Mouse (Mus musculus) liver, embryonic 14.5 days (tissue): ENCODE measurements at regions not wholly inside any gene's neighbourhood (a gene's known extent, or its start where the extent isn't known, plus 50 kb on each side); places are given as distances from the start of the nearest gene placed in this dataset.

Experiments used
- ATAC-seq: fragments of 200-750 bp; cut with Nextera tagmentation; 2 replicates; pipeline ENCODE4 v1.8.0; 2017; ENCODE audit warnings: moderate number of reproducible peaks, mild to moderate bottlenecking, moderate library complexity; ENCODE audit not compliant: insufficient read depth
- DNase-seq, 3 experiments: peaks; one replicate each; pipeline ENCODE4 v3.0.0-alpha.2; 2012 to 2013; ENCODE audit warnings: low read depth in 3 of 3, low spot score in 3 of 3
- H3K27ac ChIP-seq: fragments of 300-500 bp; sonication (generic); 2 replicates; pipeline ENCODE4 v1.5.1; 2014; ENCODE audit warnings: moderate library complexity, mild to moderate bottlenecking, control low read depth, inconsistent platforms
- H3K27me3 ChIP-seq: fragments of 300-500 bp; sonication (generic); 2 replicates; pipeline ENCODE4 v1.6.1; 2014; ENCODE audit warnings: mild to moderate bottlenecking, low read length, moderate library complexity; ENCODE audit not compliant: control insufficient read depth, insufficient read depth
- H3K36me3 ChIP-seq: fragments of 300-500 bp; sonication (generic); replicated peaks from 2 replicates; pipeline ENCODE4 v1.6.1; 2014; ENCODE audit warnings: low read depth; ENCODE audit not compliant: control insufficient read depth, insufficient read depth
- H3K4me1 ChIP-seq, 2 experiments: fragments of 200-500 bp in 1 of 2; fragments of 300-500 bp in 1 of 2; sonication (generic) in 1 of 2; replicated peaks; 2 replicates each; pipeline ENCODE4 v1.6.1; 2012 to 2014; ENCODE audit warnings: antibody characterized with exemption in 1 of 2, inconsistent platforms in 1 of 2, low read length in 1 of 2; ENCODE audit not compliant: control insufficient read depth in 2 of 2, insufficient read depth in 2 of 2
- H3K4me2 ChIP-seq: fragments of 300-500 bp; sonication (generic); 2 replicates; pipeline ENCODE4 v1.6.1; 2014; ENCODE audit warnings: low read depth, mild to moderate bottlenecking, control low read depth, moderate library complexity
- H3K4me3 ChIP-seq, 2 experiments: fragments of 200-500 bp in 1 of 2; fragments of 300-500 bp in 1 of 2; sonication (generic) in 1 of 2; 2 replicates each; pipeline ENCODE4 v1.5.1; 2012 to 2014; ENCODE audit warnings: low read depth in 2 of 2, low read length in 2 of 2, mild to moderate bottlenecking in 2 of 2, control low read depth in 1 of 2, inconsistent platforms in 1 of 2, moderate library complexity in 1 of 2; ENCODE audit not compliant: insufficient read depth in 1 of 2
- H3K9ac ChIP-seq: fragments of 300-500 bp; sonication (generic); replicated peaks from 2 replicates; pipeline ENCODE4 v1.6.1; 2014; ENCODE audit warnings: mild to moderate bottlenecking, control low read depth, moderate library complexity
- H3K9me3 ChIP-seq: fragments of 300-500 bp; sonication (generic); 2 replicates; pipeline ENCODE4 v1.6.1; 2016; ENCODE audit warnings: low read length, mixed read lengths; ENCODE audit not compliant: control insufficient read depth
- CTCF ChIP-seq: IDR thresholded peaks from 2 replicates; pipeline ENCODE4 v1.5.1; 2016; ENCODE audit warnings: antibody characterized with exemption, low read depth, control low read depth
- EP300 ChIP-seq: IDR thresholded peaks from 2 replicates; pipeline ENCODE4 v1.6.1; 2016; ENCODE audit warnings: antibody characterized with exemption, low read depth
- WGBS: fragments of 180-500 bp; shearing (Covaris S2); extraction: QIAGEN DNeasy Blood & Tissue Kit; methylation state at CpG from one replicate; pipeline ENCODE4 v1.1.7; 2014; ENCODE audit not compliant: insufficient replicate concordance; 5-methylcytosine and 5-hydroxymethylcytosine counted together

DNA sequence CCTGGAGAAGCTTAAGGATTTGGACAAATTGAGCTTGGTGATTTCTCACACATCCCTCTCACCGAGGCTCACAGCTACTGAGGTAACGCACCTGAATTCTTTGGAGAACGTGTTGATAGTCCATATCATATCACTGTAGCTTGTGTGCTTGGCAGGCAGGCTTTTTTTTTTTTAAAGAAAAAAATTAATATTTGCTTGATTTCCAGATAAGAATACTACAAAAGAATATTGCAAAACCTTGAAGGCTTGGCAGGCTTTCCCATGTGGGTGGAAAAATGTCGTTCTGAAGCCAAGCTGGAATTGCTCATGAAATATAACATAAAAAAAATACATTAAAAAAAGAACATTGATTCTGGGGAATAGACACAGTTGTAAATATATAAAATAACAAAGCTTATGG is 131.8 kb downstream of the Klf5 start:
- TF ChIP-seq CTCF (no peak), EP300 (no peak)
- no peak overlapping the region for H3K9ac ChIP-seq
- no peak for ATAC-seq
- no peak overlapping the region for H3K27ac ChIP-seq
- no peak for DNase-seq
- no peaks in the 10 kb centered on the region for H3K9me3 ChIP-seq
- no peaks in the 10 kb centered on the region for H3K36me3 ChIP-seq
- H3K4me3 ChIP-seq = no peak overlapping the region
- 77% methylated on average over 4 of the region's 4 CpGs for WGBS
- H3K4me2 ChIP-seq = no peak overlapping the region
- H3K4me1 ChIP-seq = no peaks in the 10 kb centered on the region
- H3K27me3 ChIP-seq = no peaks in the 10 kb centered on the region

DNA sequence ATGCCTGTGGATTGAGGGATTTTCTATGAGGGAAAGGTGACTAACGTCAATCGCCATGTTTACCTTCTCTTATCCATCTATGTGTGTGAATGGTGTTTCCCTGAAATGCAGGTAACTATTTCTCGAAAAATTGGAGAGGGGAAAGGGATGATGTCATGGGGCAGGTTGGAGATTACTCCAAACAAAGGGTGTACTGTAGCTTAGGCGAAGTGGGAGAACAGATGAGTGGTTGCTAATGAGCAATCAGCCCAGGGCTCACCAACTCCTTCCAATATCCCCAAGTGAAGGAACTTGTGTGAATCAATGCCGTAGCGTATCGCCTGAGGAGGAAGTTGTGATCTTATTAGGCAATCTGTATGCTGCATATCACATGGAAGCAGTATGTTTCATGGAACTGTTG is 133.2 kb downstream of the Klf5 start:
- no peaks in the 10 kb centered on the region for H3K27me3 ChIP-seq
- no peak overlapping the region for H3K4me3 ChIP-seq
- WGBS = 61% methylated on average over 7 of the region's 7 CpGs
- ATAC-seq (no peak), DNase-seq (no peak)
- H3K4me1 ChIP-seq = no peaks in the 10 kb centered on the region
- H3K9me3 ChIP-seq = no peaks in the 10 kb centered on the region
- H3K4me2 ChIP-seq = no peak overlapping the region
- H3K36me3 ChIP-seq = no peaks in the 10 kb centered on the region
- no peak overlapping the region for H3K27ac ChIP-seq
- no peak overlapping the region for H3K9ac ChIP-seq
- TF ChIP-seq CTCF (no peak), EP300 (no peak)

DNA sequence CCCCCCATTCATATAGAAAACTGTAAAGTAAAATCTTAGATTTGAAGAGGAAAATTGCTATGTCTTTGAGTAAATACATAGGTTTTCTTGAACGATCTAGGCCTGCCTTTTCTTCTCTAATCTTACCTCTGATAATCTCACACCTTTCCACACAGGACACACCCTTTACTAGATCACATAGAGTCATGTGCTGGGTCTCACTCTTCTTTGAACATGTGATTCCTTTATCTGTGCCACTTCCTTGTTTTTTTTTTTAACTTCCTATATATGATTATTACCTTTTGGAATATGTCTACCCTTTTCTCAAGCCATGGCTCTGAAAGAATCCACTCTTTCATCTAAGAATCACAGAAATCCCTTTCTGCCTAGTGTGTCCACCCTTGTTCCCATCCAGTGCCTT is 136.2 kb downstream of the Klf5 start:
- H3K4me3 ChIP-seq = no peak overlapping the region
- no peak overlapping the region for H3K27ac ChIP-seq
- H3K9me3 ChIP-seq = no peaks in the 10 kb centered on the region
- no peak for DNase-seq
- H3K27me3 ChIP-seq = no peaks in the 10 kb centered on the region
- no peak overlapping the region for H3K9ac ChIP-seq
- H3K36me3 ChIP-seq = no peaks in the 10 kb centered on the region
- no peaks in the 10 kb centered on the region for H3K4me1 ChIP-seq
- TF ChIP-seq CTCF (no peak), EP300 (no peak)
- WGBS = 38% methylated on average over 1 of the region's 1 CpGs
- no peak overlapping the region for H3K4me2 ChIP-seq
- ATAC-seq = no peak

DNA sequence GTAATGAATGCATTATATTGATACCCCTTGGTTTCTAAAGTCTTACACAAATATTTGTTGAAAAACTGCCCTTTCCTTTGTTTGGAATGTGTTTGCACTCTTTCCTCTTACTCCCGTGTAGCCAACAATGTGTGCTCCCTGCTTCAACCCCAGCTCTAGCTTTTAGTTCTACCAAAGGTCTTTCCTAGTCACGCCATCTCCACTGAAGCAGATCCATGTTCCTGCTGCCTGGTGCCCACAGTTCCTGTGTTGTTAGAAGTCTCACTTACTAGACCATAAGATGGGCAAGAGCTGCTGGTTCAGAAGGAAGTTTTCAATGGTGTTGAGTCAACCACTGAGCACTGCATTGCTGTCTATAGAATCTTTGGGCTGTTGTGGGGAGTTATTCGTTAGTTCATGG is 137.0 kb downstream of the Klf5 start:
- WGBS = 60% methylated on average over 3 of the region's 3 CpGs
- DNase-seq (no peak), ATAC-seq (no peak)
- no peaks in the 10 kb centered on the region for H3K36me3 ChIP-seq
- H3K4me3 ChIP-seq = no peak overlapping the region
- H3K27ac ChIP-seq = no peak overlapping the region
- no peaks in the 10 kb centered on the region for H3K4me1 ChIP-seq
- no peaks in the 10 kb centered on the region for H3K9me3 ChIP-seq
- TF ChIP-seq CTCF = no peak
- H3K4me2 ChIP-seq = no peak overlapping the region
- no peak overlapping the region for H3K9ac ChIP-seq
- no peaks in the 10 kb centered on the region for H3K27me3 ChIP-seq

DNA sequence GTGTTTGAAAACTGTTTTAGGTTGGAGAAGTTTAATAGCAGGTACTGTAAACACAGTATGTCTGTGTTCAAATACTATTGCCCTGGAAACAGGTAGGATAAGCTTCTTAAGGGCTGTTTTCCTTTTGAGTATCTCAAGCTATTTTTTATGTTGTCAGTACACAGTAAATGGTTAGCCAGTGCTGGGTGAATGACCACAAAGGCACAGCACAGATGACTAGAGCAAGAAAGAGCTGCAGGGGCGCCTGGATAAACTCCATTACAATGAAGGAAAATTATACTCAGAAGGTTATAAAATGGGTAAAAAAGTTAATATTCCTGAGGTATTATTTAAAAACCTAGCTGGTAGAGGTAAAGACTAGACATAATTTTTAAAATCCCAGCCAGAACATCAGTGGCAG is 137.6 kb downstream of the Klf5 start:
- 23% methylated on average over 1 of the region's 1 CpGs for WGBS
- DNase-seq (no peak), ATAC-seq (no peak)
- Histone ChIP-seq H3K27ac (no peak overlapping the region), H3K36me3 (no peaks in the 10 kb centered on the region), H3K4me1 (no peaks in the 10 kb centered on the region), H3K9ac (no peak overlapping the region), H3K9me3 (no peaks in the 10 kb centered on the region), H3K4me3 (no peak overlapping the region), H3K27me3 (no peaks in the 10 kb centered on the region), H3K4me2 (no peak overlapping the region)
- TF ChIP-seq CTCF (no peak), EP300 (no peak)

DNA sequence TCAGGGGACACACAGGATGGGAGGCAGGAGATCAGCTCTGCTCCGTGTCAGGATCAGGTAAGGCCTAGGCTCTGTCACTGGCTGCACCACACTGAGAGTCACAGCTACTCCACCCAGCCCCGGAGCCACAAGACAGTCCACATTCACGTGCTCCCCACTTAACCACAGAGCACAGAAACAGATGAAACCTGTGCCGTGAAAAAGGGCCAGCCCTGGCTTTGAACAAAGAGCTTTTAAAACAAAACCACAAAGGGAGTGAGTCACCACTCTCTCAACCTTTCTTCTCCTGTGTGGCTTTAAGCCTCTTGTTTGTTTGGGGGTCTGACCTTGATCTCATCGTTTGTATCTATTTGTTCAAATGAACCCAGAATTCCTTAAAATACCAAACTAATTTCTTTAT is 150.6 kb downstream of the Klf5 start:
- WGBS = 17% methylated on average over 5 of the region's 5 CpGs
- Histone ChIP-seq H3K4me1 (no peaks in the 10 kb centered on the region), H3K27ac (no peak overlapping the region), H3K4me3 (no peak overlapping the region), H3K9ac (no peak overlapping the region), H3K4me2 (no peak overlapping the region), H3K27me3 (no peaks in the 10 kb centered on the region), H3K36me3 (no peaks in the 10 kb centered on the region), H3K9me3 (no peaks in the 10 kb centered on the region)
- DNase-seq = no peak
- TF ChIP-seq EP300 (no peak), CTCF (no peak)
- no peak for ATAC-seq
